Mouse (Mus musculus) heart, adult 9 months (tissue): ENCODE data around the gene Spata2.

ENCODE experiments used
- DNase-seq, 2 experiments: peaks; one replicate each; pipeline ENCODE4 v3.0.0; 2022; ENCODE audit warnings: low spot score in 2 of 2

Spata2 gene

GRCm38 (mm10) chr2:167483081-167483826, 9.4 kb downstream of the Spata2 start:
- no peak for DNase-seq

- no peak for DNase-seq
Observed at GRCm38 (mm10) chr2:167482681-167483080, 10.0 kb downstream of the Spata2 start.

GRCm38 (mm10) chr2:167479501-167479900, 13.2 kb downstream of the Spata2 start:
- no peak for DNase-seq

GRCm38 (mm10) chr2:167478128-167478527, 14.6 kb downstream of the Spata2 start:
- DNase-seq: no peak

GRCm38 (mm10) chr2:167476762-167477161, 15.9 kb downstream of the Spata2 start:
- no peak for DNase-seq

- DNase-seq: peak; percentile 49 to 55
Observed at GRCm38 (mm10) chr2:167476200-167476688, 16.4 kb downstream of the Spata2 start.

GRCm38 (mm10) chr2:167475596-167475995, 17.1 kb downstream of the Spata2 start:
- no peak for DNase-seq

GRCm38 (mm10) chr2:167474218-167474617, 18.5 kb downstream of the Spata2 start:
- no peak for DNase-seq

- DNase-seq: peak in 1 of 2 experiments; percentile 37
Observed at GRCm38 (mm10) chr2:167471585-167471984, 21.1 kb downstream of the Spata2 start.

GRCm38 (mm10) chr2:167470611-167471010, 22.1 kb downstream of the Spata2 start:
- no peak for DNase-seq

- DNase-seq: no peak
Observed at GRCm38 (mm10) chr2:167468444-167468843, 24.2 kb downstream of the Spata2 start.

- no peak for DNase-seq
Observed at GRCm38 (mm10) chr2:167467214-167467613, 25.5 kb downstream of the Spata2 start.

GRCm38 (mm10) chr2:167465951-167466350, 26.7 kb downstream of the Spata2 start:
- no peak for DNase-seq

GRCm38 (mm10) chr2:167463802-167464201, 28.9 kb downstream of the Spata2 start:
- no peak for DNase-seq

- DNase-seq: peak in 1 of 2 experiments; percentile 31
Observed at GRCm38 (mm10) chr2:167462954-167463353, 29.7 kb downstream of the Spata2 start.

- DNase-seq: no peak
Observed at GRCm38 (mm10) chr2:167459071-167459865, 33.4 kb downstream of the Spata2 start.

- no peak for DNase-seq
Observed at GRCm38 (mm10) chr2:167458548-167458947, 34.1 kb downstream of the Spata2 start.

GRCm38 (mm10) chr2:167457213-167457612, 35.5 kb downstream of the Spata2 start:
- DNase-seq: no peak

GRCm38 (mm10) chr2:167456361-167457020, 36.2 kb downstream of the Spata2 start:
- DNase-seq: no peak

GRCm38 (mm10) chr2:167453814-167454213, 38.9 kb downstream of the Spata2 start:
- no peak for DNase-seq

- no peak for DNase-seq
Observed at GRCm38 (mm10) chr2:167450647-167451046, 42.0 kb downstream of the Spata2 start.
